Mouse (Mus musculus): ENCODE results near the gene Ttc37. TPM values are rescaled to one million over a fixed set of nuclear protein-coding genes. Genes with fewer than 3 reads are reported as not detected.

Ttc37 gene
- polyA plus RNA-seq (2016; fragmentation: Nextera tagmentation; extraction: Ambion mirVana), result 10.7 and 12.4 TPM in 2 replicates

DNA sequence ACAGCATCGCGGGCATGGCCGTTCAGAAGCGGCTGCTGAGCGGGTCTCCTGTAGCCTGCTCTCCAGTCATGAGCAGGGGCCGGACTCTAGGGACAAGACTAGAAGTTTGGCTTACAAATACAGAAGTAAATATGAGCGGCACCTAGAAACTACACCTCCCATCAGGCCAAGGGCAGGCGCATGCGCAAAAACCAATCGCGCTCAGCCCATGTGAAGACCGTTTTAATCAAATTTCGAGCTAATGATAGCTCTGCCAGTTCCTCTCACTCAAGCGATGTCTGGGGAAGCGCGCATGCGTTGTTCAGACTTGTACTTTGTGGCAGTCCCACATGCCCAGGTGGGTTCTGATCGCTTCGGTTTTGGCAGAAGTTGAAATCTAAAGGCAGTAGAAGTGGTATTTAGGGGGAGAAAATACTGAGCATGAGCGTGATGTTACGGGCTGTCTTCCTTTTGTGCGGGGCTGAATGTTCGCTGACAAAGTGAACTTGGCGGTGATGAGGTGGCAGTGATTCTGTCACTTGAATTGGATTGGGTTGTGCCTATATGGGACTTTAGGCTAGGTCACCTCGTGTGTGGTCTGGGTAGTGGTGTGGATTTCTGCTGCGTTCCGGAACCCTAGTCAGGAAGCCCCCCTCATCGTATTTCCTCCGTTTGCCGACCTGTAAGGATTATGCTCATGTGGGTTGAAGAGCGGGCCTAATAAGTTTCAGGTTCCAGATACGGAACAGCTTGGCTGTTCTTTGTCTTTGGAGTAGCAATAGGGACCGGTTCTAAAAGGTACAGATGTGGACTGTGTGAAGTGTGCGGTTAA is at the start of gene Ttc37, which contains the start of gene Arsk:
Ttc37 (plus strand) TSS at position 242 of the 811 bp plus-strand sequence.
Arsk (minus strand) TSS at position 168 of the 811 bp plus-strand sequence.
- peaks cover 6% of the 10 kb centered on the region for H3K4me1 ChIP-seq (replicated peaks)
- H3K9me3 ChIP-seq, result no peaks in the 10 kb centered on the region
- H3K27me3 ChIP-seq (ENCODE audit: insufficient read depth, poor library complexity, severe bottlenecking), result no peaks in the 10 kb centered on the region
- peak within 1 kb of the TSS; percentile 86 for H3K27ac ChIP-seq
- WGBS, result 1% methylated on average over 34 of the region's 34 CpGs
- H3K36me3 ChIP-seq, result peaks cover 8% of the 10 kb centered on the region; the same call in 1 of the 2 replicates
- peak; percentile 95 for DNase-seq (ENCODE audit: low spot score)
- peak within 1 kb of the TSS; percentile 65 for H3K4me3 ChIP-seq

DNA sequence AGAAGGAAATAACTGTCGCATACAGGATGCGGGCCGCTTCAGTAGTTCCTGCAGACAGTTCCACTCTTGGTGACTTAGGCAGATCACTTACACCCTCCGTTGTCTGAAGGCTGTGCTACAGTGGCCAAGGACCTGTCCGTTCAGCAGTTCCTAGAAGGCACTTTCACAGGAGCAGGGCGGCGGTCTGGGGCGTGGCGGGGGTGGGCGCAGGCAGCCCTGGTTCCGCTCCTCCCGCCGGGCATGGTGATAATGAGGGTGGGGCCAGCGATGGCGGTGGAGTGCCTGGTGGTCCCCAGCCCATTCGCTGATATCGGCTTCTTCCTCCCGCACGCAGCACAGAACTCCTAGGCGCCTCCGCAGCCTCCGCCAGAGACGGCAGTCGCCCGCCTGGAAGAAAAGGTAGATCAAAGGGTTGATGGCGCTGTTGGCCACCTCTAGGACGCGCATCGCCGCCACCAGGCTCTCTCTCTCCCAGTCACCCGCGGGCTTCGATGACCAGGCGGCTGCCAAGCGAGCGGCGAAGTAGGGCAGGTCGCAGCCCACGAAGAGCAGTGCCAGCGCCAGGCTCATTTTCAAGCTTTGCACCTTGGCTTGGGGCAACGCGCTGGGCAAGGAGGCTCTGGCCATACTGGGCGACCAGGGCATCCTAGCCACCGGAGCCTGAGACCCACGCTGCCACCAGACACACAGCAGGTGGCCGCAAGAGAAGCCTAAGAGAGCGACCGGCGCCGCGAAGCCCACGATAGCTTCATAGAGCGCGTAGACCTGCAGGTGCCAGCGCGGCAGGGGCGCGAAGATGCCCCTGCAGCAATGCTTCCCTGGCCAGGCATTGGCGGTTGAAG is 42.9 kb upstream of the Ttc37 start:
- Histone ChIP-seq H3K4me3 (peak overlapping the region; percentile 63), H3K9me3 (no peaks in the 10 kb centered on the region), H3K4me1 (replicated peaks) (peaks cover 18% of the 10 kb centered on the region), H3K36me3 (no peaks in the 10 kb centered on the region), H3K27me3 (ENCODE audit: insufficient read depth, poor library complexity, severe bottlenecking) (peaks cover 62% of the 10 kb centered on the region), H3K27ac (peak overlapping the region; percentile 76)
- WGBS, result under 1% methylated on average over 59 of the region's 59 CpGs
- DNase-seq (ENCODE audit: low spot score), result peak; percentile 61

DNA sequence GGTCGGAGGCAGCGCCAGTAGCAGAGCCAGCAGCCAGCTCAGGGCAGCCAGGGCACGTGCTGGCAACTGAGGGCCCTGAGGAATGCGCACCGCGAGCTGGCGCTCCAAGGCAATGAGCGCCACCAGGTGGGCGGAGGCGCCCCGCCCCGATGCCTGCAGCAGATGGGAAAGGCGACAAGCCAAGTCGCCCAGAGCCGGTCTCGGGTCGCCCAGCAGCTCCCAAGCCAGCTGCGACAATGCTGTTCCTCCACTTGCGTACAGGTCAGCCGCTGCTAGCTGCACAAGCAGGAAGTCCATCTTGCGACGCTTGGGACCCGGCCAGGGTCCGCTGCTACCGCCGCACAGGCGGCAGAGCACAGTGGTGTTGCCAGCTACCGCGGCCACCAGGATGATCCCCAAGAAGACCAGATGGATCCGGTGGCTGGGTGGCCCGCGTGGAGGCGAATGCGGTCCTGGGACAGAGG is 42.2 kb upstream of the Ttc37 start:
- H3K27ac ChIP-seq, result peak overlapping the region; percentile 76
- under 1% methylated on average over 34 of the region's 34 CpGs for WGBS
- peaks cover 62% of the 10 kb centered on the region for H3K27me3 ChIP-seq (ENCODE audit: insufficient read depth, poor library complexity, severe bottlenecking)
- H3K4me3 ChIP-seq, result peak overlapping the region; percentile 63
- DNase-seq (ENCODE audit: low spot score), result peak; percentile 84
- no peaks in the 10 kb centered on the region for H3K36me3 ChIP-seq
- peaks cover 18% of the 10 kb centered on the region for H3K4me1 ChIP-seq (replicated peaks)
- H3K9me3 ChIP-seq, result no peaks in the 10 kb centered on the region

DNA sequence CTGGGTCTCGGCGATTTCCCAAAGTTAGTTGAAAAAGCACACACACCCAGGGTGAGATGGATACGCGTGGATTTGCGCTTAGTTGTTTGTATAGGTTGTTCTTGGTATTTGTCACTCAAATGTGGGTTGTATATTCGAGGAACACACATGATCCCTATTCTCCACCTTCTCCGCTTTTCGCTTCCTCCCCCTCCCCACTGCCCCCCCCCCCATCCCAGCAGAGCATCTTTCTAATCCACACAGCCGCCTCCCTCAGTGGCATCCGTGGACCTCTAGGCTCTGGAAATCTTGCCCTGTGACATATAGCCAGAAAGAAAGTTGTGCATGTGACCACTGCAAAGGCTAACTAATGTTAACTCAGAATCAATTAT is 41.7 kb upstream of the Ttc37 start, which contains the start of gene Gpr150:
Gpr150 (minus strand) TSS at position 101 of the 371 bp plus-strand sequence.
- 16% methylated on average over 10 of the region's 10 CpGs for whole genome bisulfite sequencing
- Histone ChIP-seq H3K9me3 (no peaks in the 10 kb centered on the region), H3K36me3 (no peaks in the 10 kb centered on the region), H3K4me3 (peak within 1 kb of the TSS; percentile 63), H3K27me3 (ENCODE audit: insufficient read depth, poor library complexity, severe bottlenecking) (peaks cover 62% of the 10 kb centered on the region), H3K27ac (peak within 1 kb of the TSS; percentile 76), H3K4me1 (replicated peaks) (peaks cover 18% of the 10 kb centered on the region)
- no peak for DNase-seq (ENCODE audit: low spot score)

DNA sequence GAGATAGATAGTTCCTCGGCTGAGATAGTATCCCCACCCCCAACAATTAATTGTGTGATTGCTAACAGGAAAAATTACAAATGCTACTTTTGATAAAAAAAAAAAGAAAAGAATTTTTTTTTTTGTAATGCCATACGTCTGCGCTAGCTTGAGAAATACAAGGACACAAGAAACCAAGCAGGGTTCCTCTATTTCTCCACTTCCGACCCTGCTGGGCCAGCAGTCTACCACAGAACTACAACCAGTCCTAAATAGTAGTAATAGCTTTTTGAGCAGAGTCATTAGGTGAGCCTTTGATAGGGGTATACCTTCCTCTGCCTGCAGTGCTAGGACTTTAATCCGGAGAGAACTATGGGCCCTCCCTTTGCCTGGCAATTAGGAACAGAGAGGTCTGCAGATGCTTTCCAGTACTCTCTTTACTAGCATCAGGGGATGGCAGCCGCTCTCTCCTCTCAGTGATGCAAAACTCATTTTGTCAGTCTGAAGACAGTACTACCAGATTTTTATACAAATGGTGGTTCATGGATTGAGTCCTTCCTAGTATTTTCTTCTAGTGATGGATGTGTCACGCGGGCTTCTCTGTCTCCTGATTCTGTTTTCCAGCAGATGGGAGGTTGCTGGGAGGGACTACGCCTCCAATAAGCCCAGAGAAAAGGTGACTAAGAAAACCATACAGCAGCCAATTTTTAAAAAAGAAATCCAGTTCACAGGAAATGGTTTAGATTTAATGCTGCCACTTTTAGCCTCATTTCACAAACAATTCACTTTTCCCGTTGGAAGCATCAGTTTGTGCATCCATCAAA is 41.1 kb upstream of the Ttc37 start:
- H3K36me3 ChIP-seq, result peaks cover 3% of the 10 kb centered on the region
- DNase-seq (ENCODE audit: low spot score), result no peak
- no peak overlapping the region for H3K27ac ChIP-seq
- peaks cover 18% of the 10 kb centered on the region for H3K4me1 ChIP-seq (replicated peaks)
- H3K9me3 ChIP-seq, result no peaks in the 10 kb centered on the region
- 74% methylated on average over 10 of the region's 10 CpGs for WGBS
- no peak overlapping the region for H3K4me3 ChIP-seq
- peaks cover 60% of the 10 kb centered on the region for H3K27me3 ChIP-seq (ENCODE audit: insufficient read depth, poor library complexity, severe bottlenecking)

DNA sequence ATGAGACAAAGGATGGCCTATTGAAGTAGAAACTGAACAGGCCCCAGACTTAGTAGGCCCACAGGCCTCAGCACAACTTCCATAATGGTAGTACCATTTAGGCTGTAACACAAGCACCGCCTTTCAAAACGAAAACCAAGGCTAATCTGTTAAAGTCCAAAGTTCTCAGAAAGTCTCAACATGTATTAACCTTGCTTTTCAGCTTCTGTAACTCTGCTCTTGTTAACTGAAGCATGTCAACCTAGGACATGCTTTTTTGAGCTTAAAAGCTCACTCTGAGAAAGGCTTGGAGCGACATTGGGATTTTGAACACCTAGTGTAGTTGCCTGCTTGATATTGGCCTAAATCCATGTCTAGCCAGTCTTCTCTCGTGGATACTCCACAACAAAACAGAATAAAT is 38.9 kb upstream of the Ttc37 start:
- Histone ChIP-seq H3K4me1 (replicated peaks) (peaks cover 18% of the 10 kb centered on the region), H3K27ac (no peak overlapping the region), H3K9me3 (no peaks in the 10 kb centered on the region), H3K4me3 (no peak overlapping the region), H3K36me3 (peaks cover 9% of the 10 kb centered on the region), H3K27me3 (ENCODE audit: insufficient read depth, poor library complexity, severe bottlenecking) (peaks cover 39% of the 10 kb centered on the region)
- WGBS, result 88% methylated on average over 4 of the region's 4 CpGs
- DNase-seq (ENCODE audit: low spot score), result no peak

DNA sequence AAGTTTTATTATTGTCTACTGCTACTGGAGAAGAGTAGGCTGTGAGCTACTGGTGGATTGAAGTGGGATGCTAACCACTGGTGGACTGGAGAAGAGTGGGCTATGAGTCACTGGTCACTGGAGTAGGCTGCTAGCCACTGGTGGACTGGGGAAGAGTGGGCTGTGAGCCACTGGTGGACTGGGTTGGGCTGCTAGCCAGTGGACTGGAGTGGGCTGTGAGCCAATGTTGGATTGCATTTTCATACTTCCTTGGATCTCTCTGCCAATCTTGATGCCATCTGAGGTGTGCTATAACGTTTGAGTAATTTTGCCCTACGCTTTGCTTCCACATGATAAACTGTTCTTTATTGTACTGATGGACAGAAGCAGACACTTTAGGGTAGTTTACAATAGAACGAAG is 36.4 kb upstream of the Ttc37 start:
- DNase-seq (ENCODE audit: low spot score), result no peak
- WGBS, result 90% methylated on average over 3 of the region's 3 CpGs
- H3K36me3 ChIP-seq, result peaks cover 16% of the 10 kb centered on the region
- H3K9me3 ChIP-seq, result no peaks in the 10 kb centered on the region
- H3K4me3 ChIP-seq, result no peak overlapping the region
- H3K4me1 ChIP-seq (replicated peaks), result no peaks in the 10 kb centered on the region
- no peak overlapping the region for H3K27ac ChIP-seq
- H3K27me3 ChIP-seq (ENCODE audit: insufficient read depth, poor library complexity, severe bottlenecking), result peaks cover 13% of the 10 kb centered on the region

DNA sequence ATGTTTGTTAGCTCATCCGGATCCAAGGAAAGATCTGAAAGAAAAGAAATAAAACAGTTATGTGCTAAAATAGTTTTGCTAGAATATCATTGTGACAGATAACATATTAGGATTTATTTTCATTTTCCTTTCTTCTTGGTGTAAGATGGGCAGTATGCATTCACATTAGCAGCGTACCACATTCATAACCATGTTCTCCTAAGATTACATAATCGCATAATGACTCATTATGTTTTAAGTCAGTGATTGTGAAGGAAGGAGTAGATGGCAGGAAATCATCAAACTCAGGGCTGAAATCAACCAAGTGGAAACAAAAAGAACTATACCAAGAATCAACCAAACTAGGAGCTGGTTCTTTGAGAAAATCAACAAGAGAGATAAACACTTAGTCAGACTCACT is 36.0 kb upstream of the Ttc37 start:
- DNase-seq (ENCODE audit: low spot score), result no peak
- no peaks in the 10 kb centered on the region for H3K4me1 ChIP-seq (replicated peaks)
- H3K36me3 ChIP-seq, result peaks cover 16% of the 10 kb centered on the region
- no peak overlapping the region for H3K4me3 ChIP-seq
- no peak overlapping the region for H3K27ac ChIP-seq
- H3K27me3 ChIP-seq (ENCODE audit: insufficient read depth, poor library complexity, severe bottlenecking), result peaks cover 9% of the 10 kb centered on the region
- WGBS, result 93% methylated on average over 3 of the region's 3 CpGs
- no peaks in the 10 kb centered on the region for H3K9me3 ChIP-seq

DNA sequence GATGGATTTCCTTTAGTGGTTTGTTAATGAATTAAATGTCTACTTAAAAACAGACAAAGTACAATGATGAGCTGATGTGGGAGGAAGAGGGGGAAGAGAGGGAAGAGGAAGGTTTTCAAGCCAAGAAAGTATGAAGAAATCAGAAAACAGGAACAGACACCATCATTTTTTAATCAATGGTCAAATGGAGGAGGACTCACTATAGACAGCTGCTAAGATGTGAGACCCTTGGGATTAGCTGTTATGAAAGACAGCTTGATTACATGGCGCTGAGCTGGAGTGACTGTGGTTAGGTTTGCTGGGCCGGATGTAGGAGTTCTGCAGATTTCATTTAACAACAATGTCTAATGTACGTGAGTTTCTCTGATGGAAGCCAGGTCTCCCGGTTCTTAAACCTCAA is 35.0 kb upstream of the Ttc37 start:
- DNase-seq (ENCODE audit: low spot score), result no peak
- Histone ChIP-seq H3K27me3 (ENCODE audit: insufficient read depth, poor library complexity, severe bottlenecking) (no peaks in the 10 kb centered on the region), H3K27ac (no peak overlapping the region), H3K9me3 (no peaks in the 10 kb centered on the region), H3K36me3 (peaks cover 16% of the 10 kb centered on the region), H3K4me1 (replicated peaks) (no peaks in the 10 kb centered on the region), H3K4me3 (no peak overlapping the region)
- 88% methylated on average over 4 of the region's 4 CpGs for WGBS

DNA sequence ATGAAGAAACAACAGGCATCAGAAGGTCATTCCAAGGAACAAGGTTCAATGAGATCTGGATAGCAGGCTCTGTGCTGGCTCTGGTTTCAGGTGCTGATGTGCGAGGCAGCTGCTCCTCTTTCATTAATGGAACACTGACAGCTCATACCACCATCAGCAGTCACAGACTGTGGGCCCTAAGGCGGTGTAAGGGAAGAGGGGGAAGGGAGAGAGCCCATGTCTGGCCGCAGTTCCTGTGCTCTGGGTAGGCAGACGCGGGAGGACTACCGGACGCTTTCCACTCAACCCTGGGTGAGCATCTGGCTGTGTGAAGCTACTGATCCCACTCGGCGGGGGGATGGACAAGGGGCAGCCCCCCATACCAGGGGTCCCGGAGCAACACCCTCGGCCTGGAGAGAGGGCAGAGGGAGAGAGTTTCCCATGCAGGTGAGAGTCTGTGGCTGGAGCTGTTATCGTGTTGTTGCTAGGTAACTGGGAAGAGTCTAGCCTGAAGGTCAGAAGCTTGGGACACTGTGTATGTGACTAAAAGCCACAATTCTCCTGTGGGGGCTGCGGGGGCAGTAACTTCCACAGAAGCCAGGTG is 34.1 kb upstream of the Ttc37 start:
- H3K36me3 ChIP-seq, result peaks cover 16% of the 10 kb centered on the region
- no peaks in the 10 kb centered on the region for H3K4me1 ChIP-seq (replicated peaks)
- H3K27ac ChIP-seq, result no peak overlapping the region
- peak; percentile 18 for DNase-seq (ENCODE audit: low spot score)
- no peaks in the 10 kb centered on the region for H3K9me3 ChIP-seq
- no peak overlapping the region for H3K4me3 ChIP-seq
- 79% methylated on average over 13 of the region's 13 CpGs for WGBS
- no peaks in the 10 kb centered on the region for H3K27me3 ChIP-seq (ENCODE audit: insufficient read depth, poor library complexity, severe bottlenecking)

DNA sequence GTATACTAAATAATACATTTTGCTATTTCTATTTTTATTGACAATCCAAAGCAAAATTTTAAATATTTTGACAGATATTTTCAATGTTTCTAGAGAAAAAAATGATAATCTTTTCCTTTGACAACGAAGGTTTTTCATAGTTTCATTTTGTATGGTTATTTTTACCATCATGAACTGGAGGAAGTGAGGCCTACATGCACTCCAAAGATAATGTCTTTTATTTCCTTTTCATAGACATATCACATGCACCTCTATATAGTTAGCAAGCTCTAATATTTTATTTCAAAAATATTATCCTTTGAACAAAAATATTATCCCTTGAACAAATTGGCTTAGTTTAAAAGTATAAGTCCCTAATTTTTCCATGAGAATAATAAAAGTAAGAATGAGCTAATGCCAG is 24.2 kb upstream of the Ttc37 start:
- Histone ChIP-seq H3K27ac (no peak overlapping the region), H3K36me3 (no peaks in the 10 kb centered on the region), H3K9me3 (no peaks in the 10 kb centered on the region), H3K4me1 (replicated peaks) (no peaks in the 10 kb centered on the region), H3K27me3 (ENCODE audit: insufficient read depth, poor library complexity, severe bottlenecking) (no peaks in the 10 kb centered on the region), H3K4me3 (no peak overlapping the region)
- 86% methylated on average over 1 of the region's 1 CpGs for WGBS
- DNase-seq (ENCODE audit: low spot score), result no peak

DNA sequence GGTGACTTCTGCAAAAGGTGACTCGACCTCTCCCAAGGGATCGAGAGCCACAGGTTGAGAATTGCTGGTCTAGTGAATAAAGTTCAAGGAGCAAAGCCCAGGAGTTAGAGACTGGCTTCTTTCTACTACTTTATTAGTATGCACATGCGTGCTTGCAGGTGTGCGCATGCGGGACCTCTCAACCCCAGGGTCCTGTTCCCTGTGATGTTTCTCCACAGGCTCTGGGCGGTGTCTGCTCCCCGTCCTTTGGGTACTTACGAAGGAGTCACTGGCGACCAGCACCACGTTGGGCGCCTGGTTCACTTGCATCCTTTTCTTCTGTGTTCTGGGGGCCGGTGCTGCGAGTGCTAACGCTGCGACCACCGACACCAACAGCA is 430 bp upstream of the Ttc37 start:
- peaks cover 6% of the 10 kb centered on the region for H3K4me1 ChIP-seq (replicated peaks)
- no peak for DNase-seq (ENCODE audit: low spot score)
- no peaks in the 10 kb centered on the region for H3K27me3 ChIP-seq (ENCODE audit: insufficient read depth, poor library complexity, severe bottlenecking)
- H3K4me3 ChIP-seq, result peak overlapping the region; percentile 65
- H3K27ac ChIP-seq, result peak overlapping the region; percentile 86
- H3K36me3 ChIP-seq, result 0 out of 2 replicates have a peak, but pooled peaks cover 4% of the 10 kb centered on the region
- WGBS, result 3% methylated on average over 16 of the region's 16 CpGs
- no peaks in the 10 kb centered on the region for H3K9me3 ChIP-seq

Data from hindbrain, embryonic 10.5 days (tissue).